Mouse (Mus musculus): ENCODE results near the gene Wnt9b.

The Wnt9b gene

GRCm38 (mm10) chr11:103732306-103732705, 17.3 kb downstream of the Wnt9b start:
- DNase-seq (ENCODE audit: extremely low spot score, low read depth, low spot score), result no peak

- DNase-seq (ENCODE audit: extremely low spot score, low read depth, low spot score), result no peak
These were observed 18.0 kb downstream of the Wnt9b start for GRCm38 (mm10) chr11:103731594-103731993.

DNA sequence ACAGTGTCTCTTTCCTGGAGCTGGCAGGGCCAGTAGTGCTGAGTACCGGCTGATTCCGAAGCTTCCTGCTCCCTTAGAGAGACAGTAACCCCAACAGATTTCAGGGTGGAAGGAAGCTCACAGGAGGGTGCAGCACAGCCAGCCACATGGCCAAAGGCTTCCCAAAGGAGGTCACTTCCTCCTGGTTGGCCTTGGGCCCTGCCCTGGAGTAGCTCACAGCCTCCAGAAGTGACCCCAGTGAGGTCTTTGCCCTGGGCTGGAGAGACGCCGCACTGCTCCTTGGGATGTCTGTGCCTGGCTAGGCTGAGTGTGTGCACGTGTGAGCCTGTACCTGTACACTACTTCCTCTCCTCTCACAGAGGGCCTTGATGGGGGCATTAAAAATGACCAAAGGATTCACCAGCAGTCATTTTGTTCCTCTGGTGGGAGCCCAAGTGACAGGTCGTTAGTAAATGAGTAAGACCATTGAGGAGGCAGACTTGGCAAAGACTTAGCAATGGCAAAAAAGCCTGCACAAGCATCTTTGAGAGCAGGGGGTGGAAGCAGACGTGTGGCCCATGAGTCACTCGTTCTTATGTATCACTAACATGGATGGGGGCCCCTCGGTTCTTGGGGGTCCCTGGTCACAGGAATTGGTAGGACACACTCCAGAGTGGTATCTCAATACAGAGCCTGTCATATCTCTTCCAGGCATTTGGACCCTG, 20.2 kb downstream of the Wnt9b start:
- DNase-seq (ENCODE audit: extremely low spot score, low read depth, low spot score), result no peak

DNA sequence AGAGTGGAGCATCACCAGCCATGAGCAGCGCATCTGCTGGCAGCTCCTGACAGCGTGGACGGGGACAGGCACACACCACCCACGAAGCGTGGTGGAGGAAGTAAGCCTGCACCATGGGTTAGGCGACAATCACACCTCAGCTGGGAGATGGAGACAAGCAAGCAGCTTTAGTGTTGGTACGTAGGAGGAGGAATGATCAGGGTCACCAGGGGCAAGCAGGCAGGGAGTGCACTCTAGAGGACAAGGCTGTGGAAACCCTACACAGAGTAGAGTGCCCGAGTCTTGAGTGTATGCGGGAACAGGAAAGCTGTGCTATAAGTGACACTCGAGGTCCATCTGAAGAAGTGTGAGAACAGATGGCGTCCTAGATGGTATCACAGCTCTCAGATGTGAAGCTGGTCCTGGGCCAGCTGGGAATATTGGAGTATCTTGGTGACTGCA, 25.3 kb downstream of the Wnt9b start:
- no peak for DNase-seq (ENCODE audit: extremely low spot score, low read depth, low spot score)

- no peak for DNase-seq (ENCODE audit: extremely low spot score, low read depth, low spot score)
These were observed 27.6 kb downstream of the Wnt9b start for GRCm38 (mm10) chr11:103722040-103722481.

GRCm38 (mm10) chr11:103721468-103722039, 28.1 kb downstream of the Wnt9b start:
- no peak for DNase-seq (ENCODE audit: extremely low spot score, low read depth, low spot score)

DNA sequence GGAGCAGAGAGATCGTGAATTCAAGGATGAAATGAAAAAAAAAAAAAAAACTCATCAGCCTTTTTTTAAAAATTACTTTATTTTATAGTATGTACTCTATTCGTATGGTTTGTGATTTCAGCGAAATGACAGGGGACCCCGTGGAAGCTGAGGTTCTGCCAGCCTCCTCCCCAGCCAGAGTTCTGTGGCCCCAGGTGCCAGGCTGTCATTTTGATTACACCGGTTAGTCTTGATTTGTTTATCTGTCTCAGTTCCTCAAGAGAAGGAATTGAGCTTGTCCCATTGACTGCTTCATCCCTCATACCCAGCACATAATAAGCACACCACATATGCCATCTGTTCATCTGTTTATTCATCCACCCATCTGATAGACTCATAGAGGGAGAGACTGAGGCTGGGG, 30.2 kb downstream of the Wnt9b start:
- no peak for DNase-seq (ENCODE audit: extremely low spot score, low read depth, low spot score)

GRCm38 (mm10) chr11:103716971-103717370, 32.6 kb downstream of the Wnt9b start:
- DNase-seq (ENCODE audit: extremely low spot score, low read depth, low spot score), result no peak

DNA sequence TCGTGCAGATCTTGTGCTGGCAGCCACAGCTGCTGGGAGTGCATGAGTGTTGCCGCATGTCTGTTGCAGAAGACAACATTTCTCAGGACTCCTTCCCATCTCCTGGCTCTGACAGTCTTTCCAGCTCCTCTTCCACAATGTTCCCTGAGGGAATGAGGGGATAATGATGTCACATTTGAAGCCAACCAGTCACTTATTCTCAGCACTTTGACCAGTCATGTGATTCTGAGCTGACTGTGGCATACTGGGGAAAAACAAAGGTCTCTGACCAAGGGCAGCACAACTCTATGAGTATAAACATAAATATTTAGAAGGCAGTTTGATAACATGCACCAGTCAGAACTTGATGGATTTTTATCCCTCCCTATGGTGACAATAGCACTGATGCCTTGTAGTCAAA, 35.5 kb downstream of the Wnt9b start:
- DNase-seq (ENCODE audit: extremely low spot score, low read depth, low spot score), result no peak

- DNase-seq (ENCODE audit: extremely low spot score, low read depth, low spot score), result no peak
These were observed 37.6 kb downstream of the Wnt9b start for GRCm38 (mm10) chr11:103711851-103712587.

DNA sequence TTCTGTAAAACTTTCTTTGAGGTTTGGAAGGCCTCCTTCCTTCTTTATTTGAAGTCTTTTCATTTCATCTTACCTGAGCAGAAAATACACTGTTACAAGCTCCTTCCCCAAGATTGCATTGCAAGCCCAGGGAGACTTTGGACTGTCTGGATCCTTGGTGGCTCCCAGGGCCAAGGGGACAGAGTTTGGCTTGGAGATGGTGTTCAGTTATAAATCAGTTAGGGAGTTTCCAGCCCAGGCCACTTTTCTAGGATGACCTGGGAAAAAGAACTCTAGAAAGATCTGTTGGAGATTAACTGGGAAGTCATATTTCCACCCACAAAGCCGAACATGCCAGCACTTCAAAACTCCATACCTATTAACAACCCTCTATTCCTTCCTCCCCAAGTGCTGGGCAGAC, 39.6 kb downstream of the Wnt9b start:
- no peak for DNase-seq (ENCODE audit: extremely low spot score, low read depth, low spot score)

DNA sequence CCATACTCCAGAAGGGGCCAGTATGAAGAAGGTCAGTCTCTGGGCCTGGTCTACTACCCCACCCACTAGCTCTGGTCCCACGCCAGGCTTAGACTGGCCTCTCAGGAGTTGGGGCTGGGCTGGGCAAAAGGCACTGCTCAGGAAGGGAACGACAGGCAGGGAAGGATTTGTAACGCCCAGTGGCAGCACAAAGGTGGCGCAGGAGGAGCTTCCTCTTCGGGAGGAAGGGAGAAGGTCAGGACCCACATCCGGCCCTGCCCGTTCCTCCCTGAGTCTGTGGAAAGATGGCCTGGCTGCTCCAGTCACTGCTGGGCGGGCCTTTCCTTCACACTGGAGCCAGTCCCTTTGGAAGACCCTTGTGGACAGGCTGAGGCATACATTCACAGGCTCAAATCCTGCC, 42.6 kb downstream of the Wnt9b start:
- DNase-seq (ENCODE audit: extremely low spot score, low read depth, low spot score), result no peak

GRCm38 (mm10) chr11:103698226-103698625, 51.4 kb downstream of the Wnt9b start:
- DNase-seq (ENCODE audit: extremely low spot score, low read depth, low spot score), result no peak

DNA sequence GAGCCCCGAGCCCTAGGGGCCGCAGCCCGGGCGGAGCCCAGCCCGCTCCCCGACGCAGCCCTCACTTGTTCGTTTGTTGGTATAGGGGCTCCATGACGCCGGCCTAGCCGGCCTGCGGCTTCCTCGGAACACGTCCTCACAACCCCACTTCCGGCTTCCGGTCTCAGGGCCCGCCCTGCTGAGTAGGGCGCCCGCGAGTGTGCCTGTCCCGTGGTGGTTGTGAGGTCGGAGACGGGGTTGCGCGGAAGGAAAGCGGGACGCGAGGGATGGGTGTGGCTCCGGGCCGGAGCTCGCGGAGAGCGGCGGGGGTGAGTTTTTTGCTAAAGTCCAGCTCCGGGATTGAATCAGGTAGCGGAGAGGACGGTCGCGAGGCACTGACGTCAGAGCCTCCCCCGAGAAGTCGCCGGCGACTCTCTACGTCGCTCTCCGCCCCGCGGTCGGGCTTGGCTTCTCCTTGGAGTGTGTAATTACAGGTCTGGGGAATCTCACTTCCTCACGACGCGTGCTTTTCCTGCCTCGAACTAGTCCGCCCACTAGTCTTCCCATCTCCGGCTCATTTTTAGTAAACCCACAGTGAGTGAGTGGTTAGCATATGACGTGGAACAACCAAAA, 52.0 kb downstream of the Wnt9b start, which contains the start of gene Gosr2:
Gosr2 (minus strand) TSS at position 334 of the 612 bp plus-strand sequence.
- DNase-seq (ENCODE audit: extremely low spot score, low read depth, low spot score), result peak; percentile 81

GRCm38 (mm10) chr11:103696851-103697564, 52.6 kb downstream of the Wnt9b start:
- no peak for DNase-seq (ENCODE audit: extremely low spot score, low read depth, low spot score)

DNA sequence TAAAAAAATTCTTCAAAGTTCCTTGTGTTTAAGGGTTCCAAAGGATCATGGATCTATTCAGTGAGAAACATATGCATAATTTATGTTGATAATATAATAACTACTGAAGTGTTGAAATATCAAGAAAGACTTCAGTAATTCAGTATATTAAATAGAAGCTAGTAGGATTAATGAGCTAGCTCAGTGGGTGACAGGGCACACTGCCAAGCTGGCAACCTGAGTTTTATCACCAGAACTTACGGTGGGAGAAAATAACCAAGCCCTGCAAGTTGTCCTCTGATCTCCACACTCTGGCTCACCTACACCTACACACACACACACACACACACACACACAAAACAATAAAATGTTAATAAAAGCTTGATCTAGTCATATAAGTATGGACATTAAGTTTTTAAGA, 56.4 kb downstream of the Wnt9b start:
- no peak for DNase-seq (ENCODE audit: extremely low spot score, low read depth, low spot score)

GRCm38 (mm10) chr11:103691036-103691435, 58.6 kb downstream of the Wnt9b start:
- no peak for DNase-seq (ENCODE audit: extremely low spot score, low read depth, low spot score)

GRCm38 (mm10) chr11:103688980-103689378, 60.6 kb downstream of the Wnt9b start:
- no peak for DNase-seq (ENCODE audit: extremely low spot score, low read depth, low spot score)

GRCm38 (mm10) chr11:103688271-103688979, 61.2 kb downstream of the Wnt9b start:
- no peak for DNase-seq (ENCODE audit: extremely low spot score, low read depth, low spot score)

DNA sequence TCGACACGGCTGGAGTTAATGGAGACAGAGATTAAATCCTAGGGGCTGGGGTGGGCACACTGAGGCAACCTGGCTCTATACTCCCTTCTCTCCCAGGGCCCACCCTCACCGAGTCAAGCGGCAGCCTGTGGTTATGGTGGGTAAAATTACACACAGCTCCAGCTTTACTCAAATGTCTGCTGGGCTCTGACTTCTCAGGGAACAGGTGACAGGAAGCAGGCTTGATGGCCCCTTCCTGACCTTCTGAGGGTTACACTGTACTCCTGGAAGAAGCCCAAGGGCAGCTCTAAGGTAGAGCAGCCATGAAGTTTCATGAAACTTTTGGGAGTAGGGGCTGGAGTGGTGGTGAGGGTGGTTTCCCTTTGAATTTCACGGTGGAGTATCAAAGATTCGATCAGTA, 62.9 kb downstream of the Wnt9b start:
- DNase-seq (ENCODE audit: extremely low spot score, low read depth, low spot score), result no peak
